Mouse (Mus musculus): ENCODE measurements around the gene Ncoa7. TPM values are rescaled to one million over a fixed set of nuclear protein-coding genes. Genes with fewer than 3 reads are reported as not detected.

Ncoa7 gene
- polyA plus RNA-seq, 1 experiment from 2014 or later, result 19.2 TPM

GRCm38 (mm10) chr10:30774396-30774795 lies 28.7 kb downstream of the Ncoa7 start:
- H3K27ac ChIP-seq (replicated peaks; ENCODE audit: low read depth, low read length), result no peak overlapping the region
- no peak overlapping the region for H3K4me3 ChIP-seq (replicated peaks; ENCODE audit: low read depth, low read length)
- H3K9ac ChIP-seq (replicated peaks; ENCODE audit: low read length), result no peak overlapping the region
- DNase-seq (no peak), ATAC-seq (ENCODE audit: low FRiP score, low TSS enrichment) (no peak)
- 87% methylated on average over 2 of the region's 2 CpGs for WGBS
- no peak overlapping the region for H3K4me2 ChIP-seq (ENCODE audit: low read length)
- H3K4me1 ChIP-seq (ENCODE audit: control insufficient read depth, insufficient read depth, low read length), result no peaks in the 10 kb centered on the region
- no peaks in the 10 kb centered on the region for H3K9me3 ChIP-seq (ENCODE audit: control insufficient read depth, low read length)
- no peaks in the 10 kb centered on the region for H3K36me3 ChIP-seq (ENCODE audit: control insufficient read depth, insufficient read depth, low read length)
- no peaks in the 10 kb centered on the region for H3K27me3 ChIP-seq (ENCODE audit: control insufficient read depth, insufficient read depth, low read length)

- WGBS, result 59% methylated on average over 5 of the region's 5 CpGs
- no peaks in the 10 kb centered on the region for H3K9me3 ChIP-seq (ENCODE audit: control insufficient read depth, low read length)
- no peak for ATAC-seq (ENCODE audit: low FRiP score, low TSS enrichment)
Observed at GRCm38 (mm10) chr10:30773181-30773580, 29.9 kb downstream of the Ncoa7 start.

GRCm38 (mm10) chr10:30771417-30772158 lies 31.5 kb downstream of the Ncoa7 start:
- Histone ChIP-seq H3K9ac (replicated peaks; ENCODE audit: low read length) (no peak overlapping the region), H3K9me3 (ENCODE audit: control insufficient read depth, low read length) (no peaks in the 10 kb centered on the region), H3K4me2 (ENCODE audit: low read length) (no peak overlapping the region), H3K36me3 (ENCODE audit: control insufficient read depth, insufficient read depth, low read length) (no peaks in the 10 kb centered on the region), H3K4me3 (replicated peaks; ENCODE audit: low read depth, low read length) (no peak overlapping the region), H3K27me3 (ENCODE audit: control insufficient read depth, insufficient read depth, low read length) (no peaks in the 10 kb centered on the region), H3K4me1 (ENCODE audit: control insufficient read depth, insufficient read depth, low read length) (no peaks in the 10 kb centered on the region), H3K27ac (replicated peaks; ENCODE audit: low read depth, low read length) (no peak overlapping the region)
- WGBS, result 86% methylated on average over 5 of the region's 5 CpGs
- no peak for ATAC-seq (ENCODE audit: low FRiP score, low TSS enrichment)
- no peak for DNase-seq

More at GRCm38 (mm10) chr10:30773181-30773580, 29.9 kb downstream of the Ncoa7 start:
- Histone ChIP-seq H3K4me2 (ENCODE audit: low read length) (no peak overlapping the region), H3K4me3 (replicated peaks; ENCODE audit: low read depth, low read length) (no peak overlapping the region), H3K4me1 (ENCODE audit: control insufficient read depth, insufficient read depth, low read length) (no peaks in the 10 kb centered on the region), H3K27ac (replicated peaks; ENCODE audit: low read depth, low read length) (no peak overlapping the region), H3K9ac (replicated peaks; ENCODE audit: low read length) (no peak overlapping the region), H3K27me3 (ENCODE audit: control insufficient read depth, insufficient read depth, low read length) (no peaks in the 10 kb centered on the region), H3K36me3 (ENCODE audit: control insufficient read depth, insufficient read depth, low read length) (no peaks in the 10 kb centered on the region)
- no peak for DNase-seq

- DNase-seq, result no peak
- Histone ChIP-seq H3K27me3 (ENCODE audit: control insufficient read depth, insufficient read depth, low read length) (no peaks in the 10 kb centered on the region), H3K4me3 (replicated peaks; ENCODE audit: low read depth, low read length) (no peak overlapping the region), H3K4me2 (ENCODE audit: low read length) (no peak overlapping the region), H3K9ac (replicated peaks; ENCODE audit: low read length) (no peak overlapping the region), H3K36me3 (ENCODE audit: control insufficient read depth, insufficient read depth, low read length) (no peaks in the 10 kb centered on the region), H3K27ac (replicated peaks; ENCODE audit: low read depth, low read length) (no peak overlapping the region), H3K4me1 (ENCODE audit: control insufficient read depth, insufficient read depth, low read length) (no peaks in the 10 kb centered on the region), H3K9me3 (ENCODE audit: control insufficient read depth, low read length) (no peaks in the 10 kb centered on the region; the same call in 1 of the 2 replicates)
- no peak for ATAC-seq (ENCODE audit: low FRiP score, low TSS enrichment)
- 82% methylated on average over 1 of the region's 1 CpGs for WGBS
Observed at GRCm38 (mm10) chr10:30768820-30769219, 34.3 kb downstream of the Ncoa7 start.

- DNase-seq, result no peak
- H3K9me3 ChIP-seq (ENCODE audit: control insufficient read depth, low read length), result no peaks in the 10 kb centered on the region; the same call in 1 of the 2 replicates
- no peak overlapping the region for H3K9ac ChIP-seq (replicated peaks; ENCODE audit: low read length)
- no peaks in the 10 kb centered on the region for H3K4me1 ChIP-seq (ENCODE audit: control insufficient read depth, insufficient read depth, low read length)
- no peak overlapping the region for H3K4me2 ChIP-seq (ENCODE audit: low read length)
- WGBS, result 90% methylated on average over 3 of the region's 3 CpGs
- H3K27ac ChIP-seq (replicated peaks; ENCODE audit: low read depth, low read length), result no peak overlapping the region
- no peak for ATAC-seq (ENCODE audit: low FRiP score, low TSS enrichment)
- H3K36me3 ChIP-seq (ENCODE audit: control insufficient read depth, insufficient read depth, low read length), result no peaks in the 10 kb centered on the region
- H3K4me3 ChIP-seq (replicated peaks; ENCODE audit: low read depth, low read length), result no peak overlapping the region
- no peaks in the 10 kb centered on the region for H3K27me3 ChIP-seq (ENCODE audit: control insufficient read depth, insufficient read depth, low read length)
Observed at GRCm38 (mm10) chr10:30768250-30768649, 34.9 kb downstream of the Ncoa7 start.

GRCm38 (mm10) chr10:30763179-30763770 lies 39.9 kb downstream of the Ncoa7 start:
- Histone ChIP-seq H3K4me3 (replicated peaks; ENCODE audit: low read depth, low read length) (no peak overlapping the region), H3K4me1 (ENCODE audit: control insufficient read depth, insufficient read depth, low read length) (no peaks in the 10 kb centered on the region), H3K9me3 (ENCODE audit: control insufficient read depth, low read length) (no peaks in the 10 kb centered on the region; the same call in 1 of the 2 replicates), H3K4me2 (ENCODE audit: low read length) (no peak overlapping the region), H3K27me3 (ENCODE audit: control insufficient read depth, insufficient read depth, low read length) (no peaks in the 10 kb centered on the region), H3K27ac (replicated peaks; ENCODE audit: low read depth, low read length) (no peak overlapping the region), H3K9ac (replicated peaks; ENCODE audit: low read length) (no peak overlapping the region), H3K36me3 (ENCODE audit: control insufficient read depth, insufficient read depth, low read length) (no peaks in the 10 kb centered on the region)
- DNase-seq (no peak), ATAC-seq (ENCODE audit: low FRiP score, low TSS enrichment) (no peak)
- 84% methylated on average over 8 of the region's 8 CpGs for WGBS

- no peaks in the 10 kb centered on the region; the same call in 1 of the 2 replicates for H3K9me3 ChIP-seq (ENCODE audit: control insufficient read depth, low read length)
- H3K9ac ChIP-seq (replicated peaks; ENCODE audit: low read length), result no peak overlapping the region
- no peaks in the 10 kb centered on the region for H3K4me1 ChIP-seq (ENCODE audit: control insufficient read depth, insufficient read depth, low read length)
- H3K4me2 ChIP-seq (ENCODE audit: low read length), result no peak overlapping the region
- no peak overlapping the region for H3K27ac ChIP-seq (replicated peaks; ENCODE audit: low read depth, low read length)
- ATAC-seq (ENCODE audit: low FRiP score, low TSS enrichment) (peak; percentile 43; the same call in 1 of the 2 replicates), DNase-seq (no peak)
- no peaks in the 10 kb centered on the region for H3K36me3 ChIP-seq (ENCODE audit: control insufficient read depth, insufficient read depth, low read length)
- H3K4me3 ChIP-seq (replicated peaks; ENCODE audit: low read depth, low read length), result no peak overlapping the region
- 77% methylated on average over 4 of the region's 4 CpGs for WGBS
- no peaks in the 10 kb centered on the region for H3K27me3 ChIP-seq (ENCODE audit: control insufficient read depth, insufficient read depth, low read length)
Observed at GRCm38 (mm10) chr10:30762284-30762964, 40.7 kb downstream of the Ncoa7 start.

- H3K27ac ChIP-seq (replicated peaks; ENCODE audit: low read depth, low read length), result no peak overlapping the region
- ATAC-seq (ENCODE audit: low FRiP score, low TSS enrichment) (no peak), DNase-seq (no peak)
- H3K9ac ChIP-seq (replicated peaks; ENCODE audit: low read length), result no peak overlapping the region
- no peak overlapping the region for H3K4me2 ChIP-seq (ENCODE audit: low read length)
- H3K27me3 ChIP-seq (ENCODE audit: control insufficient read depth, insufficient read depth, low read length), result no peaks in the 10 kb centered on the region
- no peaks in the 10 kb centered on the region for H3K4me1 ChIP-seq (ENCODE audit: control insufficient read depth, insufficient read depth, low read length)
- no peak overlapping the region for H3K4me3 ChIP-seq (replicated peaks; ENCODE audit: low read depth, low read length)
- no peaks in the 10 kb centered on the region for H3K36me3 ChIP-seq (ENCODE audit: control insufficient read depth, insufficient read depth, low read length)
- H3K9me3 ChIP-seq (ENCODE audit: control insufficient read depth, low read length), result no peaks in the 10 kb centered on the region
- 80% methylated on average over 8 of the region's 8 CpGs for WGBS
Observed at GRCm38 (mm10) chr10:30759360-30760147, 43.6 kb downstream of the Ncoa7 start.

Measured in midbrain, embryonic 14.5 days (tissue).